Mouse (Mus musculus): Measurements from ENCODE around the gene Apba2.
A peak's percentile ranks its signal among the peaks of the same experiment; 100 is the strongest.

- peak; percentile 89 for TF ChIP-seq CTCF (conservative IDR thresholded peaks at IDR 0.05; ENCODE audit: insufficient read depth, insufficient read length, low read depth, low read length)
- TF ChIP-seq POLR2A (IDR thresholded peaks at IDR 0.05; ENCODE audit: low read depth, low read length) = no peak
Observed at GRCm38 (mm10) chr7:64751465-64751864, 250.0 kb downstream of the Apba2 start.

Measured in kidney, adult 2 months (tissue).